Mouse (Mus musculus) liver, adult 2 months (tissue): ENCODE results near the gene Gm15097.
"Not testable (repeated sequence)": the region's sequence is repeated elsewhere in the genome, so short reads cannot be mapped to it uniquely, and the experiment has no call there.

ENCODE experiments used
- CTCF ChIP-seq: fragments of 200-500 bp; IDR thresholded peaks from 2 replicates; pipeline ENCODE4 v1.5.1; 2011; ENCODE audit warnings: low read depth, low read length, control low read depth
- POLR2A ChIP-seq: fragments of 200-500 bp; IDR thresholded peaks from 2 replicates; pipeline ENCODE4 v1.6.1; 2011; ENCODE audit warnings: low read length, control low read depth; ENCODE audit not compliant: insufficient read depth; ENCODE audit errors: extremely low read depth

DNA sequence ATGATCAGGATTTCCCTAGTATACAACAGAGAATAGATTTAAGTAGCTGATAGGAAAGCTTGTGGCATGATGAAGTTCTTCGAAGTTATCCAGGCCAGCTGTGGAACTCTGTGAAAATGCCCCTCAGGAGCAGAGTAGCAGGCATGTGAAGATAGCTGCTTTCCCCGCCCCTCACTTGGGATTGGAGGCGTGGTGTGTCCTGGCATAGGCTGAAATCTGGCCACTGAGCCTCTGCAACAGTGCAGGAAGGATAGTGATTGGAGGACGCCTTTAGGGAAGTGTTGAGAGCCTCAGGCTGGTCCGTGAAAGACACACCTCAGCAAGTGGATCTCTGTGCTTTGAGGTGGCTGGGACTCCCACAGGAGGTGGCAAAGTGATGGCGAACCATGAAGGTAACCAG lies at the start of gene Gm15097:
- not testable (repeated sequence) for TF ChIP-seq POLR2A, CTCF
